Mouse (Mus musculus) G1E (cell line): Measurements from ENCODE around the gene Csnk2a2. TPM values are rescaled to one million over a fixed set of nuclear protein-coding genes. Genes with fewer than 3 reads are reported as not detected.

Experiments
- ATAC-seq: 2 replicates; pipeline ENCODE4 v1.8.0; 2016; ENCODE audit warnings: mild to moderate bottlenecking; ENCODE audit not compliant: insufficient number of reproducible peaks, poor library complexity, low FRiP score, severe bottlenecking; ENCODE audit errors: extremely low read depth
- DNase-seq: peaks from one replicate; pipeline ENCODE4 v3.0.0; 2012; ENCODE audit warnings: low spot score
- H3K27me3 ChIP-seq: 2 replicates; pipeline ENCODE4 v1.6.1; 2012; ENCODE audit warnings: mild to moderate bottlenecking, low read length, inconsistent platforms; ENCODE audit not compliant: insufficient read depth
- H3K36me3 ChIP-seq: replicated peaks from 2 replicates; pipeline ENCODE3; 2012; ENCODE audit warnings: mild to moderate bottlenecking, inconsistent platforms
- H3K4me1 ChIP-seq: 2 replicates; pipeline ENCODE4 v1.6.1; 2012; ENCODE audit warnings: low read depth, low read length, inconsistent platforms, mixed read lengths; ENCODE audit not compliant: insufficient read depth
- H3K4me3 ChIP-seq: 2 replicates; pipeline ENCODE4 v1.5.1; 2012; ENCODE audit warnings: low read depth, mild to moderate bottlenecking, inconsistent platforms, low read length, moderate library complexity, mixed read lengths
- H3K9me3 ChIP-seq: replicated peaks from 2 replicates; pipeline ENCODE4 v1.6.1; 2012; ENCODE audit warnings: inconsistent platforms
- CTCF ChIP-seq: IDR thresholded peaks from 2 replicates; pipeline ENCODE4 v1.5.1; 2012; ENCODE audit warnings: low read depth, low read length, inconsistent platforms, mixed read lengths
- GATA1 ChIP-seq: IDR thresholded peaks from 2 replicates; pipeline ENCODE4 v1.6.1; 2012; ENCODE audit warnings: borderline replicate concordance, low read length, inconsistent platforms, mixed read lengths
- GATA2 ChIP-seq: IDR thresholded peaks from 2 replicates; pipeline ENCODE4 v1.6.1; 2012; ENCODE audit warnings: low read depth, low read length, inconsistent platforms, borderline replicate concordance
- POLR2AphosphoS5 ChIP-seq: IDR thresholded peaks from 2 replicates; pipeline ENCODE4 v1.6.1; 2012; ENCODE audit warnings: low read depth, low read length, inconsistent platforms; ENCODE audit not compliant: insufficient replicate concordance
- TAL1 ChIP-seq: conservative IDR thresholded peaks from 2 replicates; pipeline ENCODE4 v1.6.1; 2012; ENCODE audit warnings: low read depth, low read length, inconsistent platforms, mixed read lengths
- polyA plus RNA-seq: library from polyadenylated mRNA; stranded (reverse); fragments of >175 nt; gene quantifications from 2 replicates; pipeline ENCODE4 v1.2.3, GENCODE M21; 2012
- total RNA-seq, 2 experiments: library from RNA; stranded (forward) in 1 of 2; stranded (reverse) in 1 of 2; fragments of 200-1000 nt in 1 of 2; fragments of >200 nt in 1 of 2; fragmentation: Nextera tagmentation in 1 of 2; gene quantifications; 2 replicates each; pipeline ENCODE4 v1.2.3; 2014 to 2017

The Csnk2a2 gene
- total and polyA plus RNA-seq, 3 experiments, result 30.8 to 300 (median 45.0) TPM

- Histone ChIP-seq H3K4me1 (peaks cover 4% of the 10 kb centered on the region; the same call in 1 of the 2 replicates), H3K27me3 (peaks cover 24% of the 10 kb centered on the region), H3K9me3 (no peaks in the 10 kb centered on the region; the same call in 1 of the 2 replicates), H3K4me3 (no peak overlapping the region), H3K36me3 (no peaks in the 10 kb centered on the region)
- ATAC-seq (no peak), DNase-seq (no peak)
- TF ChIP-seq GATA1, result no peak
- TF ChIP-seq POLR2AphosphoS5, result no peak
- no peak for TF ChIP-seq GATA2
- TF ChIP-seq TAL1, result no peak
- no peak for TF ChIP-seq CTCF
These were observed 15.0 kb upstream of the Csnk2a2 start for GRCm38 (mm10) chr8:95504835-95505234.

DNA sequence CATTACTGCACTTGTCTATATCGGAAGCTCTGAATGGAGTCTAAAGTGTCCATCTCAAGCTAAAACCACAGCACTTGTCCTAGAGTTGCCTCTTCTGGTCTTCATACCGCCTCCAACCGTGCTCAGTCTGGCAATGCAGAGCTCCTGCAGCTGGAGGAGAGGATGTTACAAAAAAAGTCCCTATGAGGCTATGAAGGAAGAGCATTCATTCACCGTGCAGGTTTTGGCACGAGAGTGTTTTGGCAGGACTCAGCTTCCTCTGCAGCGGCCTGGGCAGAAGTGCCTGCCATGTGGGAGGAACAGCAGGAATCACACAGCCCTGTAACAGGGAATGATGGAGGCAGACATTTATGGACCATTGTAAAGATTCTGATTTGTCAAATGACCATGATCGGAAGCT is 12.6 kb upstream of the Csnk2a2 start:
- Histone ChIP-seq H3K4me1 (peaks cover 6% of the 10 kb centered on the region; the same call in 1 of the 2 replicates), H3K4me3 (no peak overlapping the region), H3K9me3 (no peaks in the 10 kb centered on the region; the same call in 1 of the 2 replicates), H3K27me3 (peaks cover 34% of the 10 kb centered on the region), H3K36me3 (no peaks in the 10 kb centered on the region)
- no peak for DNase-seq
- ATAC-seq, result no peak
- TF ChIP-seq GATA1, result no peak
- no peak for TF ChIP-seq TAL1
- no peak for TF ChIP-seq POLR2AphosphoS5
- TF ChIP-seq CTCF, result no peak
- no peak for TF ChIP-seq GATA2

DNA sequence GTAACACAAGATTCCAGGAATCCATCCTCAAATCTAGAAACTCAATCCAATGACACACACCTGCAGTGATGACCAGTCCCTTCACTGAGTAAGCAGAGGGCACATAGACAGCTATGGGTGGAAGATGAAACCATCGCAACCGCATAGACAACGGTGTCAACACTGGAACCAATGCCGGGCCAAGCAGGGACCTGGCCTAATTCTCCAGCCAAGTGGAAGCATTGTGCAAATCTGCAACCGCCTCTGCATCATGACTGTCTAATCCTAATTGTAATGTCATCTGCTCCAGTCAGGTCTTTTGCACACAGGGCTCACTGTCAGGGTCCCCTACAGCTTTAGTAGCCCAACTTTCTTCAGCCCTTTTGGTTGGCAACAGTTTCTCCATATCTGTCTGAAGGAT is 10.6 kb upstream of the Csnk2a2 start:
- ATAC-seq (no peak), DNase-seq (no peak)
- H3K27me3 ChIP-seq, result peaks cover 42% of the 10 kb centered on the region
- H3K4me1 ChIP-seq, result peaks cover 6% of the 10 kb centered on the region; the same call in 1 of the 2 replicates
- no peaks in the 10 kb centered on the region for H3K36me3 ChIP-seq
- no peak for TF ChIP-seq TAL1
- no peak for TF ChIP-seq POLR2AphosphoS5
- TF ChIP-seq CTCF, result no peak
- no peak for TF ChIP-seq GATA2
- no peak for TF ChIP-seq GATA1
- H3K4me3 ChIP-seq, result no peak overlapping the region
- H3K9me3 ChIP-seq, result no peaks in the 10 kb centered on the region

- no peak for DNase-seq
- no peak for TF ChIP-seq POLR2AphosphoS5
- no peak for TF ChIP-seq GATA2
- TF ChIP-seq GATA1, result no peak
- TF ChIP-seq CTCF, result no peak
- no peak for TF ChIP-seq TAL1
- no peak for ATAC-seq
- Histone ChIP-seq H3K27me3 (peaks cover 45% of the 10 kb centered on the region), H3K4me1 (peaks cover 6% of the 10 kb centered on the region; the same call in 1 of the 2 replicates), H3K4me3 (no peak overlapping the region), H3K36me3 (no peaks in the 10 kb centered on the region), H3K9me3 (no peaks in the 10 kb centered on the region)
These were observed 9.6 kb upstream of the Csnk2a2 start for GRCm38 (mm10) chr8:95499266-95500064.

DNA sequence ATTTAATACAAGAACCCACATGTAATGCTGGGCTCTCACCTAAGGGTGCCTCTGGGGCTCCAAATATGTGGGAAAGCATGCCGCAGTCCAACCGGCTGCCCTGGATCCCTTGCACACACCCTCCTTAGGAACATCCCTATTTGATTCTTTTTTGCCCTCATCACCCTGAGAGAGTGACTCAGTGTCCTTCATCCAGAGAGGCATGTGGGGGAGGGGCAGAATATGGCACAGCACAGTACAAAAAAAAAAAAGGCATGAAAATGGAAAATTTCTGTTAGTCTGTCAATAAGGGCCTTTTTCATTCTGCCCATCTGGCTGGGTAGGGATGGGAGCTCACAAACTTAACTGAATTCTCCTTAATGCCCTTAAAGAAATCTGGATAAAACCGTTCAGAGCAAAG is 8.0 kb upstream of the Csnk2a2 start:
- ATAC-seq (no peak), DNase-seq (no peak)
- no peak overlapping the region for H3K4me3 ChIP-seq
- H3K27me3 ChIP-seq, result peaks cover 39% of the 10 kb centered on the region
- no peaks in the 10 kb centered on the region for H3K36me3 ChIP-seq
- H3K9me3 ChIP-seq, result no peaks in the 10 kb centered on the region
- TF ChIP-seq POLR2AphosphoS5, result no peak
- TF ChIP-seq GATA2, result no peak
- no peak for TF ChIP-seq CTCF
- no peak for TF ChIP-seq TAL1
- TF ChIP-seq GATA1, result no peak
- peaks cover 6% of the 10 kb centered on the region; the same call in 1 of the 2 replicates for H3K4me1 ChIP-seq

GRCm38 (mm10) chr8:95496420-95496819 is 6.6 kb upstream of the Csnk2a2 start:
- peaks cover 39% of the 10 kb centered on the region for H3K27me3 ChIP-seq
- H3K4me3 ChIP-seq, result no peak overlapping the region
- no peaks in the 10 kb centered on the region for H3K36me3 ChIP-seq
- no peak for DNase-seq
- no peaks in the 10 kb centered on the region for H3K9me3 ChIP-seq
- no peak for ATAC-seq
- TF ChIP-seq TAL1 (no peak), GATA2 (no peak), CTCF (no peak), GATA1 (no peak), POLR2AphosphoS5 (no peak)
- H3K4me1 ChIP-seq, result peaks cover 9% of the 10 kb centered on the region; the same call in 1 of the 2 replicates
